Mouse (Mus musculus): Measurements from ENCODE around the gene B4galt1.

B4galt1 gene

GRCm38 (mm10) chr4:40843726-40844125, 10.1 kb downstream of the B4galt1 start:
- no peak for DNase-seq (ENCODE audit: low spot score)

- no peak for DNase-seq (ENCODE audit: low spot score)
Observed at GRCm38 (mm10) chr4:40840448-40840847, 13.4 kb downstream of the B4galt1 start.

- DNase-seq (ENCODE audit: low spot score) = no peak
Observed at GRCm38 (mm10) chr4:40839251-40839650, 14.6 kb downstream of the B4galt1 start.

- DNase-seq (ENCODE audit: low spot score) = no peak
Observed at GRCm38 (mm10) chr4:40837451-40838285, 16.1 kb downstream of the B4galt1 start.

GRCm38 (mm10) chr4:40837008-40837407, 16.8 kb downstream of the B4galt1 start:
- DNase-seq (ENCODE audit: low spot score) = no peak

GRCm38 (mm10) chr4:40834872-40835271, 18.9 kb downstream of the B4galt1 start:
- DNase-seq (ENCODE audit: low spot score) = no peak

- no peak for DNase-seq (ENCODE audit: low spot score)
Observed at GRCm38 (mm10) chr4:40834232-40834786, 19.5 kb downstream of the B4galt1 start.

GRCm38 (mm10) chr4:40833381-40834231, 20.2 kb downstream of the B4galt1 start:
- no peak for DNase-seq (ENCODE audit: low spot score)

- no peak for DNase-seq (ENCODE audit: low spot score)
Observed at GRCm38 (mm10) chr4:40830530-40830929, 23.3 kb downstream of the B4galt1 start.

GRCm38 (mm10) chr4:40829654-40830400, 24.0 kb downstream of the B4galt1 start:
- no peak for DNase-seq (ENCODE audit: low spot score)

- peak; percentile 28 for DNase-seq (ENCODE audit: low spot score)
Observed at GRCm38 (mm10) chr4:40828910-40829309, 24.9 kb downstream of the B4galt1 start.

GRCm38 (mm10) chr4:40827926-40828325, 25.9 kb downstream of the B4galt1 start:
- DNase-seq (ENCODE audit: low spot score) = no peak

GRCm38 (mm10) chr4:40826810-40827209, 27.0 kb downstream of the B4galt1 start:
- no peak for DNase-seq (ENCODE audit: low spot score)

GRCm38 (mm10) chr4:40825981-40826380, 27.8 kb downstream of the B4galt1 start:
- DNase-seq (ENCODE audit: low spot score) = no peak

- no peak for DNase-seq (ENCODE audit: low spot score)
Observed at GRCm38 (mm10) chr4:40825146-40825545, 28.7 kb downstream of the B4galt1 start.

GRCm38 (mm10) chr4:40824505-40824904, 29.3 kb downstream of the B4galt1 start:
- DNase-seq (ENCODE audit: low spot score) = no peak

- DNase-seq (ENCODE audit: low spot score) = no peak
Observed at GRCm38 (mm10) chr4:40823664-40824063, 30.1 kb downstream of the B4galt1 start.

- no peak for DNase-seq (ENCODE audit: low spot score)
Observed at GRCm38 (mm10) chr4:40823151-40823550, 30.7 kb downstream of the B4galt1 start.

GRCm38 (mm10) chr4:40821303-40822023, 32.3 kb downstream of the B4galt1 start:
- DNase-seq (ENCODE audit: low spot score) = no peak

GRCm38 (mm10) chr4:40820903-40821302, 32.9 kb downstream of the B4galt1 start:
- DNase-seq (ENCODE audit: low spot score) = no peak

- no peak for DNase-seq (ENCODE audit: low spot score)
Observed at GRCm38 (mm10) chr4:40820024-40820423, 33.8 kb downstream of the B4galt1 start.
